Mouse (Mus musculus) heart, adult 11 months (tissue): ENCODE data around the gene Tat.

Experiments used
- DNase-seq: peaks from one replicate; pipeline ENCODE4 v3.0.0; 2022

The Tat gene

DNA sequence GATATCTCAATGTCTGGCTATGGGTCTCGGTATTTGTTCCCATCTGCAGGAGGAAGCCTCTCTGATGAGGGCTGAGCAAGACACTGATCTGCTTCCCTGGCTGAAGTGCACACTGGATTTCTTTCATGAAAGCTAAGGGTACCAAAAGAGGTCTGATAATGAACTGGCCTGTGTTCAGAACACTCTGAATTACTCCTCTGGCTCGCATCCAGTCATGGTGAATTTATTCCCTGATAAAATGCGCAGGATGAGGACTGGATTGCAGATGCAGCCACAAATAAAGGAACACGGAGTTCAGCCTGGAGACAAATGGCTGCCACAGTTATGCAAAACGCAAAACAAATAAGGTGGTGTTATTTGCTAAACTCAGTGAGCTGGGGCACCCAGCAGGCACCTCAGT, 6.3 kb upstream of the Tat start:
- DNase-seq: peak; percentile 82

DNA sequence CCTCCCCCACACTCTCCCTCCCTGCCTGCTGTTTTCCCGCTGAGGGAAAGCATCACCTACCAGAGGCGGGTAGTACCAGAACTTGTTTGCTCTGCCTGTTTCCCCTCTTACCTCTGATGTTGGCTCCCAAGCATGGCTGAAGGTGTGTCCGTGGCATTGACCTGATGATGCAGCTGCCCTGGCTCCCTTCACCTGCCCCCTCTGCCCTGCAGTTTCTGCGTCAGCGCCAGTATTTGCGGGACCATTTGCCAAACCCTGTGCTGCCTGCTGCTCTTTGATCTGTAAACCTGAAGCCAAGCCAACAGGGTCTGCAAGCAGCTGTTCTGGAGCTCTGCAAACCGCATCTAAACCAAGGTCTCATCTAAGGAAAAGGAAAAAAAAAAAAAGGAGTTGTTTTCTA, 3.9 kb upstream of the Tat start:
- DNase-seq: peak; percentile 91

DNA sequence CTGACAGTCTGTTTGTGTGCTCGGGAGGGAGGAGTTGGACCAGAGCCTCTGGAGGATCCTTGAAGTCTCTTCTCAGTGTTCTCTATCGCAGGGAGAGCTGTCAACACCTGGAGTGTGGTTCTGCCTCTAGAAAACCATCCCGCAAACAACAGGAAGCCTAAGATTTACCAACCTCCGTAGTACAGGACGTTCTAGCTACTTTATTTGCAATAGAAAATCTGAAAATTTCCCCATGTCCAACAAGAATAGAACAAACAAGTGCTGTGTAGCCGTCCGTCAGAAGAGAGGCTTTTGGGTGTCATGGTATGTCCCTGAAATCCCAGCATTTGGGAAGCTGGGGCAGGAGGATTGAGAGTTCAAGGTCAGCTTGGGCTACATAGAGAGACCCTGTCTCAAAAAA, 2.5 kb upstream of the Tat start:
- peak; percentile 85 for DNase-seq

DNA sequence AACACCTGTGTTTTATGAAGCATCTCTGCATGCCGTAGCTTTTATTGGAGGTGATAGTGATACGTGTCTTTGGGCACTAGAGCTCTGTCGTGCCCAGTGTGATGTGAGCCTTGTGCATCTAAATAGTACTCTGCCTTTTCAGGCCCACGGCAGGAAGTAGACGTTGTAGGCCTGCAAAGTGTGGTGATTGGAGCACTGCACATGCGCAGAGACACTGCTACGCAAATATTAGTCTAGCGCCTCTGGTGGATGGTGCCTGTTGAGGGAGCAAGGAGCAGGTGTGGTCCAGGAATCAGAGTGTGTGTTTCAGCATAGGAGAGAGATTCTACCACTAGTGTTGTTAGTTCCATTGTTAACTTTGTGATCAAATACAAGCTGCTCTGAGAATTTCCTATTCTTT, 1.1 kb upstream of the Tat start:
- DNase-seq: peak; percentile 66

DNA sequence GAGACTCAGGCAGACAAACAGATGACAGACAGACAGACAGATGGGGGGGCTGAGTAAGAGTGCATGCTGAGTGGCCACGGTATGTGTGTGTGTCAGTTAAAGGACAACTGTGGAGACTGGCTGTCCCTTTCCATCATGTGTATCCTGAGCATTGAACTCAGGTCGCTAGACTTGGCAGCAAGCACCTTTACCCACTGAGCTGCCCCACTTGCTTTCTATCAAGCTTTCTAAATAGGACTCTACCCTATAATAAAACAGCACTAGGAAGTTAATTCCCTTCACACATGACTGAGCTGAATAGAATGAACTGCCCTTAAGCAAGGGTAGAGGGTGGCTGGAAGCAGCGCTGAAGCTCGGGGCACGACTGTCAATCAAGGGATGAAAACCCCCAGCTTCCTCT, 1.9 kb downstream of the Tat start:
- peak; percentile 52 for DNase-seq

DNA sequence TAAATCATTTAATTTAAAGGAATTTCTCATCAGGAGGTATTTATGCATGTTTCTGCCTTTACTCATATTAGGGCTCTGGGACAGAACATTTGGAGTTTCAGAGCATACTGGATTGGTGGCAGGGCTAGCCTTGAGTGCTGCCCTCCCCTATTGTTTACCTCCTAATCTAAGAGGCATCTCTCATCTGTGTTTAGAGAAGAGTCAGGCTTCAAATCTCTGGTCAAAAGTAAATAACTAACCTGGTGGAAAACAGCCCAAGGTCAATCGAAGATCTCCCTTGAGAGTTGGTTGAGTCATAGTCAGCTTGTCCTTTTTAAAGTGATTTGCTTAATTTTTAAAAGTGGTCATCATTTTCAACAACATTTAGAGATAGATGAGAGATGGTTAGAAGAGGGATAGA, 2.7 kb downstream of the Tat start:
- DNase-seq: no peak

DNA sequence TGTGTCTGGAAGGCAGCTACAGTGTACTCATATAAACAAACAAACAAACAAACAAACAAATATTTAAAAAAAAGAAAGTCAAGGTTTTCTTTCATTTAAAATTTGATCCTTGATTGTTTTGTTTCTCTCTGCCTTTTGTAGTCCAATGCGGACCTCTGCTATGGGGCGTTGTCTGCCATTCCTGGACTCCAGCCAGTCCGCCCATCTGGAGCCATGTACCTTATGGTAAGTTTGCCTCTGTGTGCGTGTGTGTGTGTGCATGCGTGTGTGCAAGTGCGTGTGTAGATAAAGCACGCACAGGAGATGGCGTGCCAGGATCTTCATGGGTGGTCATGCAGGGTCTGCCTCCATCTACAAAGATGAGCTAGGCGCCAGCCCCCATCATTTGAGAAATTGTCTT, 7.1 kb downstream of the Tat start:
- DNase-seq: peak; percentile 48

DNA sequence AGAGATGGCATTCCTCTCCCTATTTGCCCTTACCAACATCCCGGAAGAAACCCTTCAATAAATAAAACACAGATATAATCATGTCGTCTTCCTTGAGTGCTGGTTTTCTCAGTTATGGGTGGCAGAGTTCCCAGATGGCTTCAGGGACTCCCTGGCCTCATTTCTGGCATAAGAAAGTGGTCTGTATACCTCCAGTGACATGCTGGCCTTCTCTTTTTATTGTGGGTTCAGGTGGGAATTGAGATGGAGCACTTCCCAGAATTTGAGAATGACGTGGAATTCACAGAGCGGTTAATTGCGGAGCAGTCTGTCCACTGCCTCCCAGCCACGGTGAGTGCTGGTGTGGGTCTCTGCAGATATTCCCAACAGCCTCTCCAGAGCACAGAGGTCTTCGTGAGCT, 7.8 kb downstream of the Tat start:
- no peak for DNase-seq

DNA sequence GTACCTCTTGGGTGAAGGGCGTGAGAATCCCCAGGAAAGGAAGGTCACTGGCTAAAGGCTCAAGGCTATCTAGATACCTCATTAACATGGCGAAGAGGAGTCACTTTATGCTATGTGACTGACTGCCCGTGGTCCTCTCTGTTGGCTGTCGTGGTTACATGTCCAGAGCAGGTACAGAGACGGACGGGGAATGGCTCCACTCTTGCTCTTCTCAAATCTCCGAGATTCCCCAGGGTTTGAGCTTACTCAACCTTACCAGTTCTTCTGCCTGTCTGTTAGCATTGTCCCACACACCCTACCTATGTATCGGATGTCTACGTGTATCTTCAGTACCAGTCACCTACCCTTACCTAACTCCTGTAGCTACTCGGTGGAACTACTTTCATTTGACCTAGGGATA, 9.7 kb downstream of the Tat start:
- no peak for DNase-seq

DNA sequence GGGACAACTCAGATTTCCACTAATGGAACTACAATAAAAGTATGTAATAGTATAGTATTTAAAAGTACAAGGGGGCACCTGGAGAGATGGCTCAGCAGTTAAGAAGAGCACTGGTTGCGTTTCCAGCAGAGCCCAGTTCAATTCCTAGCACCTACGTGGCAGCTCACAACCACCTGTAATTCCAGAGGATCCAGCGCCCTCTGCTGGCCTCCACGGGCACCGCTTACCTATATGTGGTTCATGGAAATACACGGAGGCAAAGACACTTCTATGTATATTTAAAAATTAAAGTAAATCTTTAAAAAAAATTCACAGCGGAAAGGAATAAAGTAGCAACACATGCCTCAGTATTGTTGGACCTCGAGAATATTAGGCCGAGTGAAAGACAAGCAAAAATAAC, 12.7 kb downstream of the Tat start:
- DNase-seq: no peak

DNA sequence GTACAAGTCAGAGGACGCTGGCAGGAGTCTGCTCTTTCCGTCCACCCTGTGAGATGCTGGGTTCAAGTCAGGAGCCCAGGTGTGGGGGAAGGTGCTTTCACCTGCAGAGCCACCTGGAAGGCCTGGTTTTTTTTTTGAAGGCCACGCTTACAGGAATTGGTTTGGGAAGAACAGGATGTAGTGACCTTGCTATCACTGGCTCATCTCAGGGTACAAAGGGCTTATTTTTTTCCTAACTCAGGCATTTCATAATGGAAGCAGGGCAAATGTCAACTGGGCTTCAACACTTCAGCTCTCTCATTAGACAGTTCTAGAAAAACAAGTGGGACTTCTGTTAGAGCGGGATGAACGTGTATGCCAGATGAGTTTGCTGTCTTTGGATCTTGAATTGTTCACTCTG, 14.1 kb downstream of the Tat start:
- DNase-seq: no peak

DNA sequence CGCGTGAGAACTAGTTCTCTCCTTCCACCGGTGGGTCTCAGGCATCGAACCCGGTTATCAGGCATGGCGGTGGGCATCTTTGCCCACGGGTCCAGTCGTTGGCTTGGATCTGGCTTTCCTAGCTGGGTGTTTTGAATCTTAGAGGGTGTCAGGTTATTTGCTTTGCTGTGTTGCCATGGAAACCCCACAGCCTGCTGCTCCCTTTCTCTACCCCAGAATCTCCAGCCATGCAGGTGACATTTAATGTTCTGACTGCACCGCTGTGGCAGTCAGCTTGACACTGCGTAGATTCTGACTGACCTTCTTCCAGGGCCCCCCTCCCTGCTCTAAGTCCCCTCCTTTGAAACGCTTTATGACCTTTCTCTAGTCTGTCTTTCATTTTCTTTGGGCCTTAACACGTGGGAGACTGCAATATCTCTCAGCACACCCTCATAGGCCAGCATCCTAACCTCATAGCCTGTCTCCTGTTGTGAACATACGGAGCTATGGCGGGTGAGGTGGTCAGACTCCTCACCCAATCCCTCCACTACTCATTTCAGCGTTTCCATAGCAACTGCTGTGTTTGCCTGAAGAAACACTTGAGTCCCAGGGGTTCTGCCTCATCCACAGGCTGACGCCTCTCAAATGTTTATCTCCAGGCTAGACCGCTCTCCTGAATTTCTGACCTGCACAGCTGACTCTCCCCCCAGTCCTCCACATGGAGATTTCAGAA, 16.2 kb downstream of the Tat start:
- DNase-seq: no peak

DNA sequence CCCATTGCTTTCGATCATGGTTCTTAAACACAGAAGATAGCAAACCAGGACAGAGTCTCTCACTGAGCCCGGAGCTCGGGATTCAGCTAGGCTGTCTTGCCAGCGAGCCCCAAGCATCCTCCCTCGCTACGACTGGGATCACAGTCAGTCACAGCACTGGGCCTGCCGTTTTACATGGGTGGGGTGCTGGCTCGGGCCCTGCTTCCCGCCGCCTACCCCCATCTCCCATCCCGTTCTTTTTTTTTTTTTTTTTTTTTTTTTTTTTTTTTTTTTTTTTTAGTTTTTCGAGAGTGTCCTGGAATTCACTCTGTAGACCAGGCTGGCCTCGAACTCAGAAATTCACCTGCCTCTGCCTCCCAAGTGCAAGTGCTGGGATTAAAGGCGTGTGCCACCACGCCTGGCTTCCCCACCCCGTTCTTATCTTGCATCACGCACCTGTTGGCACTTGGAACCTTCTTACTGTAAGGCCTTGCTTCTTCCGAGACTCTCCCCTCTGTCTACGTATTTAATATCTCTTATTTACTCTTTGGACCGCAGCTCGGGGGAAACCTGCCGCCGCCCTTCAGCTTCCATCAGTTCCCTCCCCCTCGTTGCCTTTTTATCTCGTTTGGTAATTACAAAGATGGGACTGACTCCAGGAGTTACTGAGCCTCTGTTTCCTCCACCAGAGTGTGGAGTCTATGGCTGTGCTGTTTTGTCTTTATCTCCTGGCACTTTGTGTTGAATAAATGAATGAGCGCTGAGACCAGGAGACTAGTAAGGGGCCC, 18.2 kb downstream of the Tat start:
- DNase-seq: peak; percentile 75

DNA sequence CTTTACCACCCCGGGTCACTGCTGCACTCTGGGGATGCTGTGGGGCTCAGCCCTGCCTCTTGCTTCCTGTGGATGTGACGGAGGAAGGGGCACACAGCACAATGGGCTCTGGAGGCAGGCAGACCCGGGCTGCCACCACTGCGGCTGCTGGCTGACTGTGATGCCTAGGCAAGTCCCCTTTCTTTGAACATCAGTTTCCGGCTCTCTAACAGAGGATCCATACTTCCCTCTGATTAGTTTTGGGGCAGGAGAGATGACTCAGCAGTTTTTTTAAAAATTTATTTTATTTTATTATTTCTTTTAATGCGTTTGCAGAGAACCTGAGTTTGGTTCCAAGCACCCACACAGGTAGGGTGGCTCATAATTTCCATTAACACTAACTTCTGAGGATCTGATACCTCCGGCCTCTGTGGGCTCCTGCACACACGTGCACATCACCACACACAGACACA, 18.8 kb downstream of the Tat start:
- no peak for DNase-seq

DNA sequence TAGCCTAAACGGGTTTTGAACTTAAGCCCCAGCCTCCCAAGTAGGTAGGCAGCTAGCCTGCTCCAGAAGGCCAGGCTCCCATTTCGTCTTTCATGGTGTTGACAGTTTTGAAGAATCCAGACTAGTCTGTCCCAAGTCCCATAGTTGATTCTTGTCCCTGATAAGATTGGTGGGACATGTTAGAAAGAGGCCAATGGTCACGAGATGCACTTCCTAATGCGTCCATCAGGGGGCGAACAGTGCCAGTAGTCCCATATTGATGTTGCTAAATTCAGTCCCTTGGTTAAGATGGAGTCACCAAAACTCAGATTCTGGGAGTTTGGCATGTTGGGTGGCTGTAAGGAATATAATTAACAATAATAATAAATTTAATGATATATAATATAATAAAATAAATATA, 20.6 kb downstream of the Tat start:
- peak; percentile 81 for DNase-seq

DNA sequence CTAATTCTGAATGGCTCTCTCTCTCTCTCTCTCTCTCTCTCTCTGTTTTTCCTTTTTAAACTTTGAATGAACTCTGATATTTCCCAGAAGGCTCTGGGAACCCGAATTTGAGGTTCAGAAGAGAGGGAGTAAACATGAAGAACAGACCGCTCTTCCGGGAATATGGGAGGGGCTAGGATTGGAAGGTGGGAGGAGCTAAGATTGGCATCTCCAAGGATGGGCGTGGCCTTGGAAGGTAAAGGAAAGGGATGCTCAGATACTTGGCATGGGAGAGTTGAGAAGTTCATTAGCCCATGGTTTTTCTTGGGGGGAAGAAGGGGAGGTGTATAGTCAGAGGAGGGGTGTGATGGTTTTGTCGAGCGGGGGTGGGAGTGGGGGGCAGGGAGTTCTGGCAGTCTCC, 31.8 kb downstream of the Tat start:
- no peak for DNase-seq

DNA sequence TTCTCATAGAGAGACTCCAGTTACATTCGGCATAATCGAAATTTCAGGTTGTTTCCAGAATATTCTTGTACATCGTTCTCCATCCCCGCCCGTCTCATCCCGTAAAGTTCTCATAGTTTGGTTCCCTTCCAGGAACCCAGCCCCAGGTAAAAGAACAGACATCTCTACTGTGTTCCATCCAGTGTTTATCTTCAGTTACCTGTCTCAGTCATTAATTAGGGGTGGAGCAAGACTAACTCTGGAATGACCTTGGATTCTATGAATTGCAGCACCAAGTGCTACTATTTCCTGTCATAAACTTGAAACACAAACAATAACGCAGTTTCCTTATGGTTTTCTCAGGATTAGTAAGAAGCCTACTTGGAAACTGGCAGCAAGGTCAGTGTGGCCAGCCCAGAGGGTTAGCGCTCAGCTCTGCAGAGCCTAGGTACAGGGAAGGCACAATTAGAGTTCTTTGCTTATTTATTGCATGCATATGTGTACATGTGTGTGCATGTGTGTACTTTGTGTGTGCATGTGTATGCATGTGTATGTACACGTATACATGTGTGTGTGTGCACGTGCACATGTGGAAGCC, 32.6 kb downstream of the Tat start:
- DNase-seq: no peak

DNA sequence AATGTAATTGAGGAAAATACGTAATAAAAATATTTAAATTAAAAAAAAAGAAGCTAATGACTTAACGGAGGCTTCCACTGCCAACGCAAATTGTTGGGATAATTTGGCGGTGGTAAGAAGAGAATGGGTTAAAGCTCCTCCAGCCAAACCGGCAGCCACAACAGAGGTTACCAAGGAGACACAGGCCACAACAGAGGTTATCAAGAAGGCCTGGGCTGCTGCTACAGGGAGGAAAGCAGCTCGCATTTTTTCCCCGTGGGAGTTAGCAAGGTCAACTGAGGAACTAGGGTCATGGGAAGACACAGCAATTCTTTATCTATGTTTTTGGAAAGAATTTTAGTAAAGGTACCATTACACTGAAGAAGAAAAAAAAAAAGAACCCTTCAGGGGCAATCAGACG, 43.5 kb downstream of the Tat start:
- DNase-seq: peak; percentile 81

DNA sequence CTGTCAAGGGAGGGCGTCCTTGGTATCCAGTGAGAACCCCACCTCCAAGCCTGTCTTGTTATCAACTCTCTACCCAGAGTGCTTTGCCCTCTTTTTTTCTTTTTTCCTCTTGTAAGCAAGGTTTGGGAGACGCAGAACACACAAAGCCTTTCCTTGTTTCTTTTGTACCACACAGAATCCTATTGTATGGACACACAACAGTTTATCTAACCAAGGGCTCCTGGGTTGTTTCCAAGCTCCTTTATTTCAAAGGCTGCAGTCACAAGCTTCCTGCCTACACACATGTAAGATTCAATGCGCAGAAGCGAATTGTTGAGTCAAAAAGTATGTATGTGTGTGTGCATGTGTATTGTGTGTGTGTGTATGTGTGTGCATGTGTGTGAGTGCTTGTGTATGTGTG, 44.1 kb downstream of the Tat start:
- DNase-seq: peak; percentile 59

DNA sequence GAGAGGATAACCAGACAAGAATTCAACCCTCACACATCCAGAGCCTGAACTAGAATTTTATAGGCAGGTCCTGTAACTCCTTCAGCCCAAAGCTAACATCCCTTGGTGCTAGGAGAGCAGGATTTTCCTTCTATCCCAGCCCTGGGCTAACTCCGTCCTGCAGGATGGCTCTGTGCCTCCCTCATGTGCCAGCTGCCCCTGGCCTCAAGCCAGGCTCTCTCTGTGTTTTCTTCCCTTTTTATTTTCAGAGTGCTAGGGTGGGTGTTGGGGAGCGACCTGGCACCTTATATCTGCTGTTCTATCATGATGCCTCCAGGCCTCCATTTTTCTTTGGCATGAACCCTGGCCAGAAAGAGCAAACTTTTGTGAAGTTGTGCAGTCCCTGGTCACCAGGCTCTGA, 45.9 kb downstream of the Tat start:
- DNase-seq: peak; percentile 79

DNA sequence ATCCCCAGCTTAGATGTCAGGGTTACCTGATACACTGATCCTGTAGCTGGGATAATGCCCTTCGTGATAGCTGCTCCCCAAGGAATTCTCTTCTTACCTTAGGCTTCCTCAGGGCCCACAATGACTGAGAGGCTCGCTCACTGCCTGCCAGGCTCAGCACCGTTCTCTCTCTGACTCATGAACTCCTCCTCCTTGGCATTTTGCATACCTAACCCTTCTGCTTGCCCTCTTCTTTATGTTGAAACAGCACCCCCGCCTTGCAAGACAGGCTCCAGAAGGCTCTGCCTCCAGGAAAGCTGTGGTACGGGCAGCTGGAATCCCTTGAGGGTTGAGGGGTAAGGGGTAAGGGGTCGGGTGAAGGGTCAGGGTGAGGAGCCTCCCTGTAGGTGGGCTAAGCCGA, 49.0 kb downstream of the Tat start:
- peak; percentile 90 for DNase-seq

DNA sequence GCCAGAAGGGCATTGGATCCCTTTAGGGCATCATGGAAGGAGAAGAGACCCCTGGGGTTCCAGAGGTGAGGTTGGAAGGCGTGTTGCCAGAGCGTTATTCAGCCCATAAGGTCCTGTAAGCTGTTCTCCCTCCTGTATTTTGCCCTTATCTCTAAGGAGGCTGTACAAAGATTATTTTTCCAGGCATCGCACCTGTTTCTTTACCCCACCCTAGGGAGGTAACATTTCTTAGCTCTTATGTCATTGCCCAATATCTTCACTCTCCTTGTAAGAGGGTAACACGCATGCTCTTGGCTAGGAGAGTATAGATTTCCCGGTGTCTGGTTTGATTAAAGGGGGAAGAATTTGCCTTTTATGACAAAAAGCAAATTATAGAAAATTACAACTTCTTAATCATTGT, 49.4 kb downstream of the Tat start, which contains the start of gene Chst4:
Gene Chst4, minus strand, starts transcription at position 82 of the 400 bp plus-strand sequence.
- no peak for DNase-seq

DNA sequence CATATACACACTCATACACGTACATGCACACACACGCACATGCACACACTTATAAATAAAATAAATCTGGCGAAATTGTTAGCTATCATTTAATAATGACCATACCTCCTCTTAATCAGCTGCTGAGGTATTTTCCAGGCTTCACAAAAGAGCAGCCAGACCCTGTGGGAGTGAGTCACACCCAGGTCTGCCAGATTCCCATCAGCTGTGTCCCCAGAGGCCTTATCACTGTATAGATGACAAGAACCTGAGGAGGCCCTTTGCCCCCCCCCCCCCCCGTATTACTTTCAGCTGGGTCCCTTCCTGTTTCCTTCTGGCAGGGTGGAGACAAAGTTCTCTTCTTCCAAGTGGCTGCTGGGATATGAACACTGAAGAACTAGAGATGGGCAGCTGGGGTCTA, 50.3 kb downstream of the Tat start:
- peak; percentile 79 for DNase-seq
